Mouse (Mus musculus): ENCODE measurements around the gene Mlec. TPM values are rescaled to one million over a fixed set of nuclear protein-coding genes. Genes with fewer than 3 reads are reported as not detected.
"Not testable (repeated sequence)": the region's sequence is repeated elsewhere in the genome, so short reads cannot be mapped to it uniquely, and the experiment has no call there.

Mlec gene
- polyA plus RNA-seq, 1 experiment from 2014 or later = 37.3 TPM

DNA sequence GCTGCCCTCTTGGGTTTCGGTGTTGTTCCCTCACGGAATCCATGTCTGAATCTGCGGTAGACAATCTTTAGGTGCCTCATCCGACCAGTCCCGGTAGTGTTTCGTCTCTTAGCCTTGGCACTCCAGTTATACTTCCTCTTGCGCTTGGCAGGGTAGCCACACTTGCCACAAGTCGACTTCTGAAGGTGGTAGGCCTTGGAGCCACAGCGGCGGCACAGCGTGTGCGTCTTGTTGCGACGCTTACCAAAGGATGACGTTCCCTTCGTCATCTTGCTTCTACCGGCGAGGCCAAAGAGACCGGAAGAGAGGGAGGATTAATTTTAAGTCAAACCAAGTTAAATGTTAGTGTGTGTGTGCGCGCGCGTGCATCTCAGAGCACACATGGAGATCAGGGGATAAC lies 54.7 kb downstream of the Mlec start:
- not testable (repeated sequence) for H3K9me3 ChIP-seq (ENCODE audit: control insufficient read depth, low read length); H3K27ac ChIP-seq (ENCODE audit: low read depth, low read length); H3K4me3 ChIP-seq (ENCODE audit: low read depth, low read length); DNase-seq (ENCODE audit: low spot score, missing footprints); ATAC-seq (ENCODE audit: low FRiP score); H3K4me1 ChIP-seq (ENCODE audit: control insufficient read depth, insufficient read depth, low read length); H3K9ac ChIP-seq (ENCODE audit: low read length); H3K4me2 ChIP-seq; H3K27me3 ChIP-seq (ENCODE audit: control insufficient read depth, insufficient read depth, low read length); H3K36me3 ChIP-seq (ENCODE audit: control insufficient read depth, insufficient read depth, low read length)
- 98% methylated on average over 23 of the region's 23 CpGs for WGBS

DNA sequence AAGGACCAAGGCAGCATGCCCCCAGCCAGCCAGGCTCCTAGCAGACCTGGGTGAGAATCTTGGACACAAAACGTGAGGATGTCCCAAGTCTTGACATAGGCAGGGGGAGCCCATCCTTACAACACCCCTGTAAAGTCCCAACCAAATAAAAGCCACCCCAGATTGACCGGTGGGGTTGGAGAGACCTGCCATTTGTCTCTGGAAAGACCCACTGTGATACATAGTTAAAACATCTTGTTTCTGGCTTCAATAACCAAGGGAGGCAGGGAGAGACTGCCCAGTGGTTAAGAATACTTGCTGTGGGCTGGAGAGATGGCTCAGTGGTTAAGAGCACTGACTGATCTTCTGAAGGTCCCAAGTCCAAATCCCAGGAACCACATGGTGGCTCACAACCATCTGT lies 55.7 kb downstream of the Mlec start:
- WGBS = 84% methylated on average over 2 of the region's 2 CpGs
- Histone ChIP-seq H3K9me3 (ENCODE audit: control insufficient read depth, low read length) (no peaks in the 10 kb centered on the region), H3K9ac (ENCODE audit: low read length) (no peak overlapping the region), H3K36me3 (ENCODE audit: control insufficient read depth, insufficient read depth, low read length) (no peaks in the 10 kb centered on the region), H3K27ac (ENCODE audit: low read depth, low read length) (no peak overlapping the region), H3K4me3 (ENCODE audit: low read depth, low read length) (no peak overlapping the region), H3K4me2 (no peak overlapping the region), H3K4me1 (ENCODE audit: control insufficient read depth, insufficient read depth, low read length) (no peaks in the 10 kb centered on the region), H3K27me3 (ENCODE audit: control insufficient read depth, insufficient read depth, low read length) (no peaks in the 10 kb centered on the region)
- ATAC-seq (ENCODE audit: low FRiP score) (no peak), DNase-seq (ENCODE audit: low spot score, missing footprints) (peak; percentile 72)

DNA sequence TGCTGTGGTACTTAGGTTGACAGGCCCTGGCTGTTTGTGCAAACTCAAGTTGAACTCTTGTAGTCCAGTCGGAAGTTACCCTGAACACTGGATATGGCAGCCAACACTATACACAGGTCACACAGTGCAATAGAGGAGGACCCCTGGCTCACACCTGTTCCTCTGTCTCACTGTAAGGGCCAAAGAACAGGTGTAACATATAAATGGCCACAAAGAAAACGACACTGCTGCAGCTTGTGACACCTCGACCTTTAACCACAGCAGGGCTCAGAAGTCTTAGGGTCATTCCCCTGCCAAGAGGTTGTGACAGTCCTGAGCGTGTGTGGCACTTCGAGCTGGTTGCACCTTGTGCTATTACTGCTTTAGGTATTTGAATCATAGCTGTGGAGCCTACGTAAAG lies 57.5 kb downstream of the Mlec start:
- Histone ChIP-seq H3K4me2 (no peak overlapping the region), H3K27me3 (ENCODE audit: control insufficient read depth, insufficient read depth, low read length) (no peaks in the 10 kb centered on the region), H3K9me3 (ENCODE audit: control insufficient read depth, low read length) (no peaks in the 10 kb centered on the region), H3K4me3 (ENCODE audit: low read depth, low read length) (no peak overlapping the region), H3K4me1 (ENCODE audit: control insufficient read depth, insufficient read depth, low read length) (no peaks in the 10 kb centered on the region), H3K9ac (ENCODE audit: low read length) (no peak overlapping the region), H3K27ac (ENCODE audit: low read depth, low read length) (no peak overlapping the region), H3K36me3 (ENCODE audit: control insufficient read depth, insufficient read depth, low read length) (peaks cover 14% of the 10 kb centered on the region)
- 89% methylated on average over 6 of the region's 6 CpGs for WGBS
- DNase-seq (ENCODE audit: low spot score, missing footprints) = peak; percentile 78
- ATAC-seq (ENCODE audit: low FRiP score) = no peak

DNA sequence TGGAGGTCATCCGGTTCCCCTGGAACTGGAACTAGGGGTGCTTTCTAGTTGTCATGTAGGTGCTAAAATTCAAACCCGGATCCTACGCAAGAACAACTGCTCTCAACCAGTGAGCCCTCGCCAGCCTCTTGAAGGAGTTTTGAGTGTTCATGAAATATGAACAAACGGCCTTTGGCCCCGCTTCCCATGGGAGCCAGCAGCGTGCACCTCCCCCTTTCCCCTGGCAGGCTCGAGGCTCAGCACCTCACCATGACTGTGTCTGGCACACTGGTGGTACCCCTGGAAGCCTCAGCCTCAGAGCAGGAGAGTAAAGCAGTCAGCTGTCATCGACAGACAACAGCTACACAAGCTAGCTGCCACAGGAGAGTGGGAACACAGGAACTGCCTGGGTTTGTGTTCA lies 58.0 kb downstream of the Mlec start:
- no peak overlapping the region for H3K4me2 ChIP-seq
- no peak overlapping the region for H3K4me3 ChIP-seq (ENCODE audit: low read depth, low read length)
- H3K27me3 ChIP-seq (ENCODE audit: control insufficient read depth, insufficient read depth, low read length) = no peaks in the 10 kb centered on the region
- H3K9ac ChIP-seq (ENCODE audit: low read length) = no peak overlapping the region
- H3K4me1 ChIP-seq (ENCODE audit: control insufficient read depth, insufficient read depth, low read length) = no peaks in the 10 kb centered on the region
- ATAC-seq (ENCODE audit: low FRiP score) (no peak), DNase-seq (ENCODE audit: low spot score, missing footprints) (no peak)
- 92% methylated on average over 9 of the region's 9 CpGs for WGBS
- H3K36me3 ChIP-seq (ENCODE audit: control insufficient read depth, insufficient read depth, low read length) = peaks cover 18% of the 10 kb centered on the region
- no peaks in the 10 kb centered on the region for H3K9me3 ChIP-seq (ENCODE audit: control insufficient read depth, low read length)
- H3K27ac ChIP-seq (ENCODE audit: low read depth, low read length) = no peak overlapping the region

GRCm38 (mm10) chr5:115099530-115099929 lies 58.4 kb downstream of the Mlec start:
- Histone ChIP-seq H3K4me2 (no peak overlapping the region), H3K4me1 (ENCODE audit: control insufficient read depth, insufficient read depth, low read length) (no peaks in the 10 kb centered on the region), H3K27me3 (ENCODE audit: control insufficient read depth, insufficient read depth, low read length) (no peaks in the 10 kb centered on the region), H3K9ac (ENCODE audit: low read length) (no peak overlapping the region), H3K9me3 (ENCODE audit: control insufficient read depth, low read length) (no peaks in the 10 kb centered on the region), H3K36me3 (ENCODE audit: control insufficient read depth, insufficient read depth, low read length) (peaks cover 19% of the 10 kb centered on the region), H3K4me3 (ENCODE audit: low read depth, low read length) (no peak overlapping the region), H3K27ac (ENCODE audit: low read depth, low read length) (no peak overlapping the region)
- peak; percentile 79 for DNase-seq (ENCODE audit: low spot score, missing footprints)
- no peak for ATAC-seq (ENCODE audit: low FRiP score)
- WGBS = 86% methylated on average over 5 of the region's 5 CpGs

DNA sequence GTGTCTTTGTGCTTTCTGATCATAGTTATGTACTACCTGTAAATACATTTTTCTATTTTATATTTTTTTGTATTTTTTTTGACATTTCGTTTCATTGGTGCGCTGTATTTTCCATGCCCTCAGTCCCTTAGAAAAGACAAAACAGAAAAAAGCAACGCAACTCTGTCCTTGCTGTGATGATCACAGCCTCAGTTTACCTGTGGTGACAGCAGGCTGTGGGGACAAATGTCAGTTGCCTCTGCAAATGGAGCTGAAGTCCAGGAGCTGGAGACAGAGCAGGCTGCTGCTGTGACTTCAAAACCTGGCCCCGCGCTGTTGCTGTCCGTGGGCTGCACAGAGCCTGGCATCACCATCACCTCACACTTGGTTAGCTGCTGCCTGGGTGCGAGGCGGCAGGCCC lies 59.8 kb downstream of the Mlec start, which contains the start of gene Gm10401:
TSS of gene Gm10401 (minus strand) at position 101 of the 400 bp plus-strand sequence.
- Histone ChIP-seq H3K9ac (ENCODE audit: low read length) (no peak within 1 kb of the TSS), H3K36me3 (ENCODE audit: control insufficient read depth, insufficient read depth, low read length) (peaks cover 19% of the 10 kb centered on the region), H3K4me2 (no peak within 1 kb of the TSS), H3K4me3 (ENCODE audit: low read depth, low read length) (no peak within 1 kb of the TSS), H3K27ac (ENCODE audit: low read depth, low read length) (no peak within 1 kb of the TSS), H3K27me3 (ENCODE audit: control insufficient read depth, insufficient read depth, low read length) (no peaks in the 10 kb centered on the region), H3K4me1 (ENCODE audit: control insufficient read depth, insufficient read depth, low read length) (no peaks in the 10 kb centered on the region), H3K9me3 (ENCODE audit: control insufficient read depth, low read length) (no peaks in the 10 kb centered on the region)
- ATAC-seq (ENCODE audit: low FRiP score) (no peak), DNase-seq (ENCODE audit: low spot score, missing footprints) (no peak)
- 96% methylated on average over 8 of the region's 8 CpGs for WGBS

Other genes with a start within 250 kb of the Mlec start
- not detected in 2 replicates for gene Oasl1, start 234.9 kb downstream of the Mlec start, polyA plus RNA-seq (2014; fragmentation: Nextera tagmentation; extraction: Ambion mirVana)
- gene 2210016L21Rik, start 216.0 kb downstream of the Mlec start, polyA plus RNA-seq (2014; fragmentation: Nextera tagmentation; extraction: Ambion mirVana) = 43.5 and 46.3 TPM in 2 replicates
- gene Hnf1a, start 187.1 kb downstream of the Mlec start, polyA plus RNA-seq (2014; fragmentation: Nextera tagmentation; extraction: Ambion mirVana) = not detected in 2 replicates
- gene Sppl3, start 147.0 kb downstream of the Mlec start, polyA plus RNA-seq (2014; fragmentation: Nextera tagmentation; extraction: Ambion mirVana) = 21.7 and 23.6 TPM in 2 replicates
- gene Gm10401, start 59.9 kb downstream of the Mlec start, polyA plus RNA-seq (2014; fragmentation: Nextera tagmentation; extraction: Ambion mirVana) = 23.2 and 26.6 TPM in 2 replicates
- 21.6 and 23.5 TPM in 2 replicates for gene Acads, start 38.8 kb downstream of the Mlec start, polyA plus RNA-seq (2014; fragmentation: Nextera tagmentation; extraction: Ambion mirVana)
- 55.1 and 64.6 TPM in 2 replicates for gene Unc119b, start 23.2 kb downstream of the Mlec start, polyA plus RNA-seq (2014; fragmentation: Nextera tagmentation; extraction: Ambion mirVana)
- 1.1 and 2.3 TPM in 2 replicates for gene Cabp1, start 36.2 kb upstream of the Mlec start, polyA plus RNA-seq (2014; fragmentation: Nextera tagmentation; extraction: Ambion mirVana)
- gene Pop5, start 77.7 kb upstream of the Mlec start, polyA plus RNA-seq (2014; fragmentation: Nextera tagmentation; extraction: Ambion mirVana) = 91.0 and 98.7 TPM in 2 replicates
- 84.6 and 85.0 TPM in 2 replicates for gene Rnf10, start 114.7 kb upstream of the Mlec start, polyA plus RNA-seq (2014; fragmentation: Nextera tagmentation; extraction: Ambion mirVana)
- 58.6 and 59.1 TPM in 2 replicates for gene Coq5, start 121.5 kb upstream of the Mlec start, polyA plus RNA-seq (2014; fragmentation: Nextera tagmentation; extraction: Ambion mirVana)
- 1,577 and 1,606 TPM in 2 replicates for gene Dynll1, start 142.8 kb upstream of the Mlec start, polyA plus RNA-seq (2014; fragmentation: Nextera tagmentation; extraction: Ambion mirVana)
- gene Srsf9, start 169.0 kb upstream of the Mlec start, polyA plus RNA-seq (2014; fragmentation: Nextera tagmentation; extraction: Ambion mirVana) = 362 and 376 TPM in 2 replicates
- gene Gatc, start 183.0 kb upstream of the Mlec start, polyA plus RNA-seq (2014; fragmentation: Nextera tagmentation; extraction: Ambion mirVana) = 43.5 and 46.8 TPM in 2 replicates
- 57.7 and 64.7 TPM in 2 replicates for gene Triap1, start 183.0 kb upstream of the Mlec start, polyA plus RNA-seq (2014; fragmentation: Nextera tagmentation; extraction: Ambion mirVana)
- 745 and 840 TPM in 2 replicates for gene Cox6a1, start 190.8 kb upstream of the Mlec start, polyA plus RNA-seq (2014; fragmentation: Nextera tagmentation; extraction: Ambion mirVana)